Mouse (Mus musculus) hindbrain, embryonic 16.5 days (tissue): ENCODE measurements around the gene Spcs2. TPM values are rescaled to one million over a fixed set of nuclear protein-coding genes. Genes with fewer than 3 reads are reported as not detected.

Experiments
- ATAC-seq: fragments of 200-750 bp; cut with Nextera tagmentation; 2 replicates; pipeline ENCODE4 v1.8.0; 2017; ENCODE audit warnings: moderate TSS enrichment, moderate library complexity
- H3K27ac ChIP-seq: fragments of 300-500 bp; sonication (generic); 2 replicates; pipeline ENCODE4 v1.5.1; 2014; ENCODE audit warnings: low read depth, mild to moderate bottlenecking, control low read depth, low read length, moderate library complexity
- H3K27me3 ChIP-seq: fragments of 300-500 bp; sonication (generic); replicated peaks from 2 replicates; pipeline ENCODE4 v1.6.1; 2014; ENCODE audit warnings: low read length; ENCODE audit not compliant: control insufficient read depth, insufficient read depth
- H3K36me3 ChIP-seq: fragments of 300-500 bp; sonication (generic); 2 replicates; pipeline ENCODE4 v1.6.1; 2014; ENCODE audit warnings: mild to moderate bottlenecking, low read length, moderate library complexity, mixed read lengths; ENCODE audit not compliant: control insufficient read depth, insufficient read depth
- H3K4me1 ChIP-seq: fragments of 300-500 bp; sonication (generic); 2 replicates; pipeline ENCODE4 v1.6.1; 2014; ENCODE audit warnings: low read depth, low read length; ENCODE audit not compliant: control insufficient read depth, insufficient read depth
- H3K4me2 ChIP-seq: fragments of 300-500 bp; sonication (generic); 2 replicates; pipeline ENCODE4 v1.6.1; 2014; ENCODE audit warnings: mild to moderate bottlenecking, low read length, control low read depth, moderate library complexity
- H3K4me3 ChIP-seq: fragments of 300-500 bp; sonication (generic); 2 replicates; pipeline ENCODE4 v1.5.1; 2014; ENCODE audit warnings: mild to moderate bottlenecking, low read length, control low read depth, moderate library complexity
- H3K9ac ChIP-seq: fragments of 300-500 bp; sonication (generic); 2 replicates; pipeline ENCODE4 v1.6.1; 2014; ENCODE audit warnings: low read depth, mild to moderate bottlenecking, control low read depth, low read length, moderate library complexity
- H3K9me3 ChIP-seq: fragments of 300-500 bp; sonication (generic); 2 replicates; pipeline ENCODE4 v1.6.1; 2014; ENCODE audit warnings: mild to moderate bottlenecking, low read length, moderate library complexity; ENCODE audit not compliant: control insufficient read depth
- WGBS: fragments of 180-500 bp; shearing (Covaris S2); extraction: QIAGEN DNeasy Blood & Tissue Kit; methylation state at CpG from one replicate; pipeline ENCODE4 v1.1.7; 2014; 5-methylcytosine and 5-hydroxymethylcytosine counted together
- polyA plus RNA-seq: library from polyadenylated mRNA; unstranded; fragments of >200 nt; fragmentation: Nextera tagmentation; extraction: Ambion mirVana; gene quantifications from 2 replicates; pipeline ENCODE4 v1.2.1, GENCODE M21; 2015

The Spcs2 gene
- polyA plus RNA-seq, 1 experiment from 2014 or later: 290 TPM

- Histone ChIP-seq H3K9me3 (no peaks in the 10 kb centered on the region), H3K36me3 (0 out of 2 replicates have a peak, but pooled peaks cover 3% of the 10 kb centered on the region), H3K4me2 (no peak overlapping the region), H3K4me1 (peaks cover 13% of the 10 kb centered on the region), H3K9ac (no peak overlapping the region), H3K27ac (no peak overlapping the region), H3K27me3 (no peaks in the 10 kb centered on the region), H3K4me3 (no peak overlapping the region)
- WGBS: 89% methylated on average over 4 of the region's 4 CpGs
- ATAC-seq: no peak
Observed at GRCm38 (mm10) chr7:99854311-99854710, 9.0 kb downstream of the Spcs2 start.

- Histone ChIP-seq H3K4me2 (no peak overlapping the region), H3K9me3 (no peaks in the 10 kb centered on the region), H3K36me3 (peaks cover 8% of the 10 kb centered on the region; the same call in 1 of the 2 replicates), H3K4me3 (no peak overlapping the region), H3K4me1 (peaks cover 11% of the 10 kb centered on the region), H3K27me3 (no peaks in the 10 kb centered on the region), H3K9ac (no peak overlapping the region), H3K27ac (no peak overlapping the region)
- 89% methylated on average over 7 of the region's 7 CpGs for WGBS
- no peak for ATAC-seq
Observed at GRCm38 (mm10) chr7:99853350-99853749, 9.9 kb downstream of the Spcs2 start.

- Histone ChIP-seq H3K4me1 (peaks cover under 1% of the 10 kb centered on the region; the same call in 1 of the 2 replicates), H3K36me3 (peaks cover 17% of the 10 kb centered on the region), H3K27ac (no peak overlapping the region), H3K27me3 (no peaks in the 10 kb centered on the region), H3K4me3 (no peak overlapping the region), H3K9me3 (no peaks in the 10 kb centered on the region), H3K4me2 (no peak overlapping the region), H3K9ac (no peak overlapping the region)
- 77% methylated on average over 6 of the region's 6 CpGs for WGBS
- no peak for ATAC-seq
Observed at GRCm38 (mm10) chr7:99851618-99852017, 11.6 kb downstream of the Spcs2 start.

GRCm38 (mm10) chr7:99851121-99851520 is 12.1 kb downstream of the Spcs2 start:
- Histone ChIP-seq H3K27me3 (no peaks in the 10 kb centered on the region), H3K27ac (0 out of 2 replicates have a peak overlapping the region, but pooled peaks have one; percentile 32), H3K4me1 (no peaks in the 10 kb centered on the region; the same call in 1 of the 2 replicates), H3K36me3 (peaks cover 21% of the 10 kb centered on the region), H3K9ac (no peak overlapping the region), H3K9me3 (no peaks in the 10 kb centered on the region), H3K4me3 (no peak overlapping the region), H3K4me2 (no peak overlapping the region)
- ATAC-seq: no peak
- WGBS: 59% methylated on average over 1 of the region's 1 CpGs

GRCm38 (mm10) chr7:99850534-99850933 is 12.7 kb downstream of the Spcs2 start:
- Histone ChIP-seq H3K27me3 (no peaks in the 10 kb centered on the region), H3K9me3 (no peaks in the 10 kb centered on the region), H3K36me3 (peaks cover 27% of the 10 kb centered on the region), H3K9ac (no peak overlapping the region), H3K4me3 (no peak overlapping the region), H3K27ac (no peak overlapping the region), H3K4me1 (no peaks in the 10 kb centered on the region), H3K4me2 (no peak overlapping the region)
- WGBS: 74% methylated on average over 5 of the region's 5 CpGs
- ATAC-seq: no peak

DNA sequence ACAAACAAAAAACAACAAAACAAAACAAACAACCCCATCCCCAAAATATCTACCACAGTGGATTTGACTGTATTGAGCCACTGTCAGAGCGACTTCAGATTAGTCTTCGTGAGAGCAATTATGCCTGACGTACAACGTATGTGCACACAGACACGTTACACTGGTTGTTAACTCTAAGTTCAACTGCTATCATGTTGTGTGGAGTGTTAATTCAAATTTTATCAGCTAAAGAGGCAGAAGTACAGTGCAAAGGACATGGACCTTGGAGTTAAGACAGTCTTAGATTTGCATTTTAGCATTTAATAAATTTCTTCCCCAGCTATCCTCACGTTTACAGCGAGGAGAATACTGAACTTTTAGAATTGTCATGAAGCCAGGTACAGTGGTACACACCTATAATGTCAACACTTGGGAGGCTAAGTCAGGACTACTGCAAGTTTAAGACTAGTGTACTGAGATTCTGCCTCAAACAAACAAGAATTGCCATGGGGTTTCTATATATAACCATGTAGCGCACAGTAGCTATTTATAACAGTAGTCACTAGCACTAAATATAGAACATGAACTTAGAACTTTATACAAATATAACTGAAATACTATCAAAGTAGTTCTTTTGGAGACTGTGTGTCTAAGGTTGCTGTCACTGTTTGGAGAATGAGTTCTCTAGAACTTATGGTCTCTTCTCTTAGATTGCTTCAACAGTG is 17.6 kb downstream of the Spcs2 start:
- Histone ChIP-seq H3K4me2 (no peak overlapping the region), H3K9me3 (no peaks in the 10 kb centered on the region), H3K4me1 (no peaks in the 10 kb centered on the region), H3K27me3 (no peaks in the 10 kb centered on the region), H3K36me3 (peaks cover 37% of the 10 kb centered on the region), H3K9ac (no peak overlapping the region), H3K4me3 (no peak overlapping the region), H3K27ac (no peak overlapping the region)
- 95% methylated on average over 8 of the region's 8 CpGs for WGBS
- no peak for ATAC-seq

- Histone ChIP-seq H3K4me2 (no peak overlapping the region), H3K9ac (no peak overlapping the region), H3K4me3 (no peak overlapping the region), H3K36me3 (peaks cover 22% of the 10 kb centered on the region), H3K9me3 (no peaks in the 10 kb centered on the region), H3K27ac (no peak overlapping the region), H3K4me1 (no peaks in the 10 kb centered on the region), H3K27me3 (no peaks in the 10 kb centered on the region)
- ATAC-seq: no peak
- WGBS: 95% methylated on average over 3 of the region's 3 CpGs
Observed at GRCm38 (mm10) chr7:99838241-99838640, 25.0 kb downstream of the Spcs2 start.

- WGBS: 86% methylated on average over 6 of the region's 6 CpGs
- H3K36me3 ChIP-seq: peaks cover 22% of the 10 kb centered on the region
Observed at GRCm38 (mm10) chr7:99837358-99838071, 25.7 kb downstream of the Spcs2 start.

DNA sequence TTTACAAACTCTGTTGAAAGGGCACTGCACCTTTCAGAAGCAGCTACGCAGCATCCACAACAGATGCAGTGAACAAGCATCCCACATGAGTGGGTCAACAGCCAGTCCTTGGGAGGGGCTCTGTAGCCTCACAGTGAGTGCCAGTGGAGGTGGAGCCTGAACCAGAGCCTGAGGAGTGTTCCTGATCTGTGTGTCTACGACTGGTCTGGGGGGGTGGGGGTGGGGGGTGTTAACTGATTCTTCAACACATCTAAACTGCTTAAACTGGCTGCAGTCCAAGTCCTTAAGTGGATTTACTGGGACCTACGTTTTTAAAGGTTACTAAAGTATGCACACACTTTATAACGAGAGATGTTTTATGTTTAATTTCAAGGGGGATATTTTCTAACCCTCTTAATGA is 26.5 kb downstream of the Spcs2 start:
- no peak for ATAC-seq
- 65% methylated on average over 4 of the region's 4 CpGs for WGBS
- Histone ChIP-seq H3K9me3 (no peaks in the 10 kb centered on the region), H3K4me2 (no peak overlapping the region), H3K9ac (no peak overlapping the region), H3K27ac (no peak overlapping the region), H3K4me1 (no peaks in the 10 kb centered on the region), H3K36me3 (peaks cover 19% of the 10 kb centered on the region), H3K4me3 (no peak overlapping the region), H3K27me3 (no peaks in the 10 kb centered on the region)

More at GRCm38 (mm10) chr7:99837358-99838071, 25.7 kb downstream of the Spcs2 start:
- Histone ChIP-seq H3K9ac (no peak overlapping the region), H3K27me3 (no peaks in the 10 kb centered on the region), H3K4me3 (no peak overlapping the region), H3K4me2 (no peak overlapping the region), H3K4me1 (no peaks in the 10 kb centered on the region), H3K9me3 (no peaks in the 10 kb centered on the region), H3K27ac (no peak overlapping the region)
- ATAC-seq: no peak
